Mouse (Mus musculus) liver, embryonic 14.5 days (tissue): ENCODE results near the gene Bud31.

Experiments
- CTCF ChIP-seq: IDR thresholded peaks from 2 replicates; pipeline ENCODE4 v1.5.1; 2016; ENCODE audit warnings: antibody characterized with exemption, low read depth, control low read depth
- EP300 ChIP-seq: IDR thresholded peaks from 2 replicates; pipeline ENCODE4 v1.6.1; 2016; ENCODE audit warnings: antibody characterized with exemption, low read depth

GRCm38 (mm10) chr5:145166536-145167305 is 26.6 kb downstream of the Bud31 start, which contains the start of the genes Ptcd1 and Cpsf4:
- TF ChIP-seq EP300 (no peak), CTCF (no peak)
